Mouse (Mus musculus) kidney, postnatal 25 days (tissue): ENCODE results near the gene Olfr1509.
"Not testable (repeated sequence)": the region's sequence is repeated elsewhere in the genome, so short reads cannot be mapped to it uniquely, and the experiment has no call there.

Experiments used
- DNase-seq, 2 experiments: peaks; one replicate each; pipeline ENCODE4 v3.0.0; 2021; ENCODE audit warnings: mixed read lengths in 2 of 2

The Olfr1509 gene

DNA sequence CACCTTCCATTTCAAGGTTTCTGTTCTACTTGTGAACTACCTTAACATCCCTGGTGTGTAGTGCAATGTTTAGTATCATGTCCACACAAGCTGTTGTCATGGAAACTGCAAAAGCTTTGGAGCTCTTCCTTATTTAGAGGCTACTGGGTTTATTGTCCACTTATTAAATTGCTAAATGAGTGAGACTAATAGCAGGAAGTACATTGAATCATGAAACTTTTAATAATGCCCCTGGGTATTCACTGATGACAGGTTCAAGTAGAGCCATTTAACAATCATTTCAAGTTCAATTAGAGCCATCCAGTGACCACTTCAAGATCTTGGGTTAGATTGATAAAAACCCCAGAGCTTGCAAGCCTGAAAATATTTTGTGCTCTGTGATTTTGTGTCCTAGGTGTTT lies at the start of gene Olfr1509:
Gene Olfr1509 (plus strand): TSS at position 301 of the 400 bp plus-strand sequence.
- DNase-seq: no peak

GRCm38 (mm10) chr14:52397279-52397678 lies 45.5 kb upstream of the Olfr1509 start, which contains the start of gene Olfr1511:
Gene Olfr1511, minus strand, starts transcription at chr14:52397379.
- no peak for DNase-seq

DNA sequence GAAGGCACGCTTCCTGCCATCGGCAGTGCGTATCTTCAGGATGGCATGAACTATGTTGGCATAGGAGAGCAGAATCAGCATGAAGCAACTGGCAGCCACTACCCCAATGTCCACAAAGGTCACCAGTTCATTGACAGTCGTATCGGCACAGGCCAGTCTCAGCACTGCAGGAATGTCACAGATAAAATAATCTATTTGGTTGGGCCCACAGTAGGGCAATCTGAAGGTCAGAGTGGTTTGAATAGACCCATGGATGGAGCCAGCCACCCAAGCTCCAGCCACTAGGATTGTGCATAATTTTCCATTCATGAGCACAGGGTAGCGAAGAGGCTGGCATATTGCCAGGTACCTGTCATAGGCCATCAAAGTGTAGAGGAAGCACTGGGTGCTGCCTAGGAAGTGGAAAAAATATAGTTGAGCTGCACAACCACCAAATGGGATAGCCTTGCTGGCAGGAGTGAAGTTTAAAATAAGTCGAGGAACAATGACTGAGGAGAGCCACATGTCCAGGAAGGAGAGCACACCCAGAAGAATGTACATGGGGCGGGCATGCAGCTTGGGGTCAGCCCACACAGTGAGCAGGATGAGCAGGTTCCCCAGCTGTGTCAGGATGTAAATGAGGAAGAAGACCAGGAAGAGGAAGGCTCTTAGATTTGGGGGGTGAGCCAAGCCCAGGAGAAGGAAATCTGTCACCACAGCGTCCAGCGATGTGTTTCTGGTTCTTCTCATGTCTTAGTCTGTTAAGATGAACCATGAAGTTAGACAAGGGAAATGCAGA lies 32.5 kb upstream of the Olfr1509 start:
- DNase-seq: not testable (repeated sequence)

DNA sequence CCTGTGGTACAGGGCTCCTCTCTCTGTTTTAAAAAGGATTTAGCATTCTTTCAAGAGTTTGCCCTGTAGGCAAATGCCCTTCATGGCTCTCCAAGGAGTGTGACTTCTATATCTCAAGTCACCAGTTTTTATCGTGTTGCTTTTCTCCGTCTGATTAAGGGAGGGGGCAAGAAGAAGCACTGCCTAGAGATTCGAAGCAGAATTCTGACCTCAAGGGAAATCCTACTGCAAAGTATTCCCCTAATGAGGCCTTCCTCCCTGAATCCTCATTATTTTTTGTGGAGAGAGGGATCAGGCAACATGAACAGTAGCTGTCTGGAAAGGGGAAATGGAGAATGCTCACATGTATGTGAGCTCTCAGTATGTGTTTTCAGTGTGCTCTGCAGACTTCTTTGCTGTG lies 28.5 kb upstream of the Olfr1509 start, which contains the start of gene Olfr1510:
Gene Olfr1510 (minus strand): TSS at position 101 of the 400 bp plus-strand sequence.
- no peak for DNase-seq

DNA sequence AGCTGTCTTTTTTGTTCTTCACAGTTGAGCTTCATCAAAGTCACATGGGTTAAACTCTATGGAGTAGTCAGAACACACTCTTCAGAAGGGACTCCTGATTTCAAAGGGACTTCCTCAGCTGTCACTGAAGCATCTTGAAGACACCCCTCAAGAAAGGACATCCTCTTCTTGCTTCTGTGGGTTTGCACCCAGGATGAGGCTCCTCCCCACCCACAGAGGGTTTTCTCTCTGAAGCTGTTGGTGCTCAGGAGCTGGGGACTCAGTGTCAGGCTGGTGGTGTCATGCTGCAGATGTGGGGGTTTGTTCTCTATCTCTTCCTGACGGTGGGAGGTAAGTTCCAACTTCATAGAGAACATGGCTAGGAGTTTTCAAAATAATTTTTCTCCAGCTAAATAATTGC lies 15.1 kb upstream of the Olfr1509 start:
- no peak for DNase-seq

- no peak for DNase-seq
Observed at GRCm38 (mm10) chr14:52451138-52451537, 8.3 kb downstream of the Olfr1509 start.

GRCm38 (mm10) chr14:52461928-52462327 lies 19.1 kb downstream of the Olfr1509 start:
- DNase-seq: no peak

GRCm38 (mm10) chr14:52465738-52466137 lies 22.9 kb downstream of the Olfr1509 start:
- DNase-seq: no peak

DNA sequence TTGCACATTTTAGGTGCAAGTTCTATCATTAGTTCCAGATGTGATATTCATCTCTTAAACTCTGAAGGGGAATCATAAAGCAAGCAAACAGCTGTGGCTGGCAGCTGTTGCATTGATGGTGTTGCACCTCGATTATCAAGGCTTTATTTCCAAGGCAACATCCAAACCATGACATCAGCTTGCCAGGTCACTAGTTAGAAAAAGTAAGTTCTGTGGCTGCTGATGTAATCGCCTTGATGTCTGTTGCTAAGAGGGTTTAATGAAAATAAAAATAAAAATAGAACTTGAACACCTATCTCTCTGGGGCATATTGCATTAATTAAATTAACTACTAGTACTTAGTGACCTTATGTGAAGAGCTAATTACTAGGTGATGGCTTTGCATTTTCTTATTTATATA lies 24.6 kb downstream of the Olfr1509 start, which contains the start of gene Olfr1508:
Gene Olfr1508 (minus strand): TSS at position 101 of the 400 bp plus-strand sequence.
- DNase-seq: no peak

DNA sequence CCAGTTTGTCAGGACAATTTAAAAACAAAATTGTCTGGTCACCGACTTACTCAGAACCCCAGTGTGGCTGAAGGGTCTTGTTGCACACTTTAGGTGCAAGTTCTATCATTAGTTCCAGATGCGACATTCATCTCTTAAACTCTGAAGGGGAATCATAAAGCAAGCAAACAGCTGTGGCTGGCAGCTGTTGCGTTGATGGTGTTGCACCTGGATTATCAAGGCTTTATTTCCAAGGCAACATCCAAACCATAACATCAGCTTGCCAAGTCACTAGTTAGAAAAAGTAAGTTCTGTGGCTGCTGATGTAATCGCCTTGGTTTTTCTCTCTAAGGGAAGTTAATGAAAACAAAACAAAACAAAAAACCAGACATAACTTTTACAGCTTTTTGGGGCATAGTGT lies 52.7 kb downstream of the Olfr1509 start, which contains the start of gene Olfr1507:
Gene Olfr1507 (minus strand): TSS at position 234 of the 400 bp plus-strand sequence.
- DNase-seq: no peak
